Mouse (Mus musculus): ENCODE results near the gene Kif3b. TPM values are rescaled to one million over a fixed set of nuclear protein-coding genes. Genes with fewer than 3 reads are reported as not detected.

Gene Kif3b
- polyA plus RNA-seq, 1 experiment, result 4.9 TPM

GRCm38 (mm10) chr2:153334281-153334680 is 43.1 kb downstream of the Kif3b start:
- no peak overlapping the region for H3K4me3 ChIP-seq (ENCODE audit: low read depth, low read length)
- no peaks in the 10 kb centered on the region; the same call in 1 of the 2 replicates for H3K4me1 ChIP-seq (ENCODE audit: control insufficient read depth, insufficient read depth, insufficient read length, low read length)
- TF ChIP-seq CTCF (IDR thresholded peaks at IDR 0.05; ENCODE audit: extremely low read depth, insufficient read length, insufficient replicate concordance, low read depth, low read length) (no peak), POLR2A (IDR thresholded peaks at IDR 0.05; ENCODE audit: low read depth, low read length) (no peak)
- no peak overlapping the region for H3K27ac ChIP-seq (ENCODE audit: insufficient read depth, low read depth, low read length)
- 51% methylated on average over 3 of the region's 3 CpGs for WGBS
- H3K27me3 ChIP-seq (ENCODE audit: control insufficient read depth, insufficient read depth, low read length), result no peaks in the 10 kb centered on the region
- peaks cover 17% of the 10 kb centered on the region for H3K36me3 ChIP-seq (ENCODE audit: control insufficient read depth, insufficient read depth, low read length)

GRCm38 (mm10) chr2:153336117-153336516 is 44.9 kb downstream of the Kif3b start:
- no peaks in the 10 kb centered on the region for H3K27me3 ChIP-seq (ENCODE audit: control insufficient read depth, insufficient read depth, low read length)
- H3K36me3 ChIP-seq (ENCODE audit: control insufficient read depth, insufficient read depth, low read length), result peaks cover 6% of the 10 kb centered on the region; the same call in 1 of the 2 replicates
- H3K4me3 ChIP-seq (ENCODE audit: low read depth, low read length), result no peak overlapping the region
- TF ChIP-seq POLR2A (IDR thresholded peaks at IDR 0.05; ENCODE audit: low read depth, low read length) (no peak), CTCF (IDR thresholded peaks at IDR 0.05; ENCODE audit: extremely low read depth, insufficient read length, insufficient replicate concordance, low read depth, low read length) (no peak)
- no peaks in the 10 kb centered on the region; the same call in 1 of the 2 replicates for H3K4me1 ChIP-seq (ENCODE audit: control insufficient read depth, insufficient read depth, insufficient read length, low read length)
- no peak overlapping the region for H3K27ac ChIP-seq (ENCODE audit: insufficient read depth, low read depth, low read length)
- 63% methylated on average over 2 of the region's 2 CpGs for WGBS

DNA sequence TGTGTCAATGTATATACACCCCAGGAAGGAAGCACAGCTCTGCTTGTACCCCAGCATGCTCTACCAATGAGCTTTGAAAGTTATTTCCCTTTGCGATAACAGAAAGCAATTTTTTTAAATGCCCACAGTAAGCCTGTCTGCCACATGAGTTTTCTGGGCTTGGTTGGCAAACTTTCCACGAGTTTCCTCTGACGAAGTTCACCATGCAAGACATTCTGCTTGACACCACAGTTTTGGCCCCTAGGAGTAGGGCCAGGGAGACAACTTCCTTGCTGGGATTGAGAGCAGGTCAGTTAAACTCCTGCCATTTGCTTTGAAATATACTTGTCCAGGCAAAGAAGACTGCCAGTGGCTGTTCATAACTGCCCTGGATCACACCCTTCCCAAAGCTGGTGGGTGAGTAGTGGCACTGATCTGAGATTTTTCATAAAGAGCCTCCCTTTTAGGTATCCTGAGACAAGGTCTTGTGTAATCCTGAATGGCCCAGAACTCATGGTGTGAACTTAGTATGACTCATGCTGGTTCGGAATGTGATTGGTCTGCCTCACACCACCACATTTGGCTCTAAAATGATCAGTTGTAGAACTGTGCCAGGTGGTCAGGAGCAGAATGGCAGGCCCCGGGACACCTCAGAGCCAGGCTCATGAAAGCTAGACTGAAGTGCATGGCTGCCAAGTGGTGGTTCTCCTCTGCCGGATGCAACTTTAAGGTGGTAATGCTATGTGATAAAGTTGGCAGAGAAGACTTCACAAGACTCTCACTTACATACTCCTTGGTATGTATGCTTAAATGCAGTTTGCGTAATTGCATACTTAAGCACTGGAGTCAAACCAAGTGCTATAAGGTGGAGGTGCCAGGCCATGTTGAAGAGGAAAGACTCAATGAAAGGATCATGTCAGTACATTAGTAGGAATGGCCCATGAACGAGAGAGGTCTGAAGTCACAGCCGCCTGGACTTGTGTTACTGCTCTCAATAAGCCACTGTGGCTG is 47.4 kb downstream of the Kif3b start:
- H3K27ac ChIP-seq (ENCODE audit: insufficient read depth, low read depth, low read length), result no peak overlapping the region
- 76% methylated on average over 9 of the region's 9 CpGs for WGBS

GRCm38 (mm10) chr2:153342166-153342565 is 51.0 kb downstream of the Kif3b start:
- Histone ChIP-seq H3K36me3 (ENCODE audit: control insufficient read depth, insufficient read depth, low read length) (no peaks in the 10 kb centered on the region), H3K27me3 (ENCODE audit: control insufficient read depth, insufficient read depth, low read length) (no peaks in the 10 kb centered on the region), H3K27ac (ENCODE audit: insufficient read depth, low read depth, low read length) (no peak overlapping the region), H3K4me1 (ENCODE audit: control insufficient read depth, insufficient read depth, insufficient read length, low read length) (peaks cover 12% of the 10 kb centered on the region; the same call in 1 of the 2 replicates), H3K4me3 (ENCODE audit: low read depth, low read length) (no peak overlapping the region)
- no peak for TF ChIP-seq CTCF (IDR thresholded peaks at IDR 0.05; ENCODE audit: extremely low read depth, insufficient read length, insufficient replicate concordance, low read depth, low read length)
- no peak for TF ChIP-seq POLR2A (IDR thresholded peaks at IDR 0.05; ENCODE audit: low read depth, low read length)
- WGBS, result 42% methylated on average over 6 of the region's 6 CpGs

More for the DNA sequence above, 47.4 kb downstream of the Kif3b start:
- TF ChIP-seq CTCF (IDR thresholded peaks at IDR 0.05; ENCODE audit: extremely low read depth, insufficient read length, insufficient replicate concordance, low read depth, low read length) (no peak), POLR2A (IDR thresholded peaks at IDR 0.05; ENCODE audit: low read depth, low read length) (no peak)
- H3K27me3 ChIP-seq (ENCODE audit: control insufficient read depth, insufficient read depth, low read length), result no peaks in the 10 kb centered on the region
- H3K36me3 ChIP-seq (ENCODE audit: control insufficient read depth, insufficient read depth, low read length), result no peaks in the 10 kb centered on the region
- H3K4me3 ChIP-seq (ENCODE audit: low read depth, low read length), result no peak overlapping the region
- H3K4me1 ChIP-seq (ENCODE audit: control insufficient read depth, insufficient read depth, insufficient read length, low read length), result peaks cover 10% of the 10 kb centered on the region; the same call in 1 of the 2 replicates

DNA sequence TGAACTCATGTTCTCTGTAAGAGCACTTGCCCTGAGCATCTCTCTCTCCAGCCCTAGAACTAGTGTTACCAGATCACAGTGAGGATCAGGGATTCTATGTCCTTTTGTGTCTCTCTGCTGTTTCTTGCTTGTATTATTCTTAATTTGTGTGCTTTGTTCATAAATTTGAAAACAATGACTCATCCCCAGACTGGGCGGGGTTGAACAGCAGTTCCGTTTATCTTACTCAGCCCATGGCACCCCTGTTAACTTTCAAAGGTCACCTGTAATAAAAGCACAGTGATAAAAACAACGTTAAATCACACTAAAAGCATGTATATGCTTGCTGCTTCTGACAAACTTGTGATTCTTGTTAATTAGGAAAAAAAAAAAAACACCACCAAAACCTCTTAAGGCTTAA is 51.4 kb downstream of the Kif3b start:
- no peak overlapping the region for H3K4me3 ChIP-seq (ENCODE audit: low read depth, low read length)
- H3K36me3 ChIP-seq (ENCODE audit: control insufficient read depth, insufficient read depth, low read length), result no peaks in the 10 kb centered on the region
- 6% methylated on average over 3 of the region's 3 CpGs for WGBS
- no peaks in the 10 kb centered on the region for H3K27me3 ChIP-seq (ENCODE audit: control insufficient read depth, insufficient read depth, low read length)
- H3K4me1 ChIP-seq (ENCODE audit: control insufficient read depth, insufficient read depth, insufficient read length, low read length), result peaks cover 12% of the 10 kb centered on the region; the same call in 1 of the 2 replicates
- TF ChIP-seq CTCF (IDR thresholded peaks at IDR 0.05; ENCODE audit: extremely low read depth, insufficient read length, insufficient replicate concordance, low read depth, low read length), result no peak
- no peak for TF ChIP-seq POLR2A (IDR thresholded peaks at IDR 0.05; ENCODE audit: low read depth, low read length)
- no peak overlapping the region for H3K27ac ChIP-seq (ENCODE audit: insufficient read depth, low read depth, low read length)

DNA sequence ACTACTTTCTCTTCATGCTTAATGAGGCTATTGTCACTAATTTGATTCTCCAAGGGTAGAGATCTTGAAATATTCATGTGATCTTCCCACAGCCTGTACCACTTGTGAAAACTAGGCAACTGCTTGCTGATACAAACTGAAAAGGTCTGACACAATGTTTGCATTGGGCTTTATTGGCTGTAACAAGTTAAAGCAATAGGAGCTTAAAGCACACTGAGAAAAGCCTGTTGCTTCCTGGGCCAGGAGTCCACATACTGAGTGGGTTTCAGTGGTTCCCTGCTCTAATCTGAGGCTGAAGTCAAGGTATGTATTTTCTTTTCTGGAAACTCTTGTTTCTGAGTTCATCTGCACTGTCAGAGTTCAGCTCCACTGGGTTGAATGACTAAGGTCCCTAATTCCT is 52.0 kb downstream of the Kif3b start:
- TF ChIP-seq POLR2A (IDR thresholded peaks at IDR 0.05; ENCODE audit: low read depth, low read length) (no peak), CTCF (IDR thresholded peaks at IDR 0.05; ENCODE audit: extremely low read depth, insufficient read length, insufficient replicate concordance, low read depth, low read length) (no peak)
- Histone ChIP-seq H3K4me1 (ENCODE audit: control insufficient read depth, insufficient read depth, insufficient read length, low read length) (peaks cover 12% of the 10 kb centered on the region; the same call in 1 of the 2 replicates), H3K27ac (ENCODE audit: insufficient read depth, low read depth, low read length) (peak overlapping the region; percentile 70), H3K36me3 (ENCODE audit: control insufficient read depth, insufficient read depth, low read length) (no peaks in the 10 kb centered on the region), H3K4me3 (ENCODE audit: low read depth, low read length) (no peak overlapping the region), H3K27me3 (ENCODE audit: control insufficient read depth, insufficient read depth, low read length) (no peaks in the 10 kb centered on the region)

DNA sequence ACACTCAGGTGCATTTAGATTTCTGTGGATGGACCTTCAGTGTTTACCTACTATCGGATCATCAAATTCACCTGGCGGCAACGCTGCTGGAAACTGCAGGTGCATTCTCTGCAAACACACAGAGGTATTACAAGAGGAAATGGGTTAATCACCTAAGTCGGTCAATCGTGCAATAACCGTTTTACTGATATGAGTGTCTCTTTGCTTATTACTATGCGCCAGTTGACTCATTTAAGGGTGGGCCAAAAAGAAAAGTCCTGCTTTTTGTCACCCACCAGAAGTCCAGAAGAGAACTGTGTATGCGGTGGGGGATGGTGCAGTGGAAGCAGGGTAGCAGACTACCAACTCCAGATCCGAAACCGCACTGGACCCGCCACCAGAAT is 53.8 kb downstream of the Kif3b start:
- WGBS, result 1% methylated on average over 11 of the region's 11 CpGs

More for the DNA sequence above, 53.8 kb downstream of the Kif3b start:
- no peaks in the 10 kb centered on the region for H3K36me3 ChIP-seq (ENCODE audit: control insufficient read depth, insufficient read depth, low read length)
- H3K4me3 ChIP-seq (ENCODE audit: low read depth, low read length), result peak overlapping the region; percentile 96
- no peaks in the 10 kb centered on the region for H3K27me3 ChIP-seq (ENCODE audit: control insufficient read depth, insufficient read depth, low read length)
- TF ChIP-seq CTCF (IDR thresholded peaks at IDR 0.05; ENCODE audit: extremely low read depth, insufficient read length, insufficient replicate concordance, low read depth, low read length) (no peak), POLR2A (IDR thresholded peaks at IDR 0.05; ENCODE audit: low read depth, low read length) (no peak)
- peak overlapping the region; percentile 86 for H3K27ac ChIP-seq (ENCODE audit: insufficient read depth, low read depth, low read length)
- peaks cover 13% of the 10 kb centered on the region; the same call in 1 of the 2 replicates for H3K4me1 ChIP-seq (ENCODE audit: control insufficient read depth, insufficient read depth, insufficient read length, low read length)

All from small intestine, adult 2 months (tissue).